Mouse (Mus musculus): ENCODE data around the gene Ppm1n.
A peak's percentile ranks its signal among the peaks of the same experiment; 100 is the strongest.

Ppm1n gene

DNA sequence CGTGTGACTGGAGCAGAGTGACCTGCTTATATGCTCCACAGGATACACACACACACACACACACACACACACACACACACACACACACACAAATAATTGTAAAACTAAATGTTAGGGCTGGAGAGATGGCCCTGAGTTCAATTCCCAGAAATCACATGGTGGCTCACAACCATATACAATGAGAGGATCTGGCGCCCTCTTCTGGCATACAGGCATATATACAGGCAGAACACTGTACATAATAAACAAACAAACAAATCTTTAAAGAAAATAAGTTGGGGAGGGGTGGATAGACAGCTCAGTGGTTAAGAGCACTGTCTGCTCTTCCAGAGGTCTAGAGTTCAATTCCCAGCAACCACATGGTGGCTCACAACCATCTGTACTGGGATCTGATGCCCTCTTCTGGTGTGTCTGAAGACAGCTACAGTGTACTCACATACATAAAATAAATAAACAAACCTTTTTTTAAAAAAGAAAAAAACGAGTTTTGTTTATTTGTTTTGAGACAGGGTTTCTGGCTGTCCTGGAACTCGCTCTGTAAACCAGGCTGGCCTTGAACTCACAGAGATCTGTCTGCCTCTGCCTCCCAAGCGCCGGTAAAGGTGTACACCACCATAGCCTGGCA, 1.9 kb upstream of the Ppm1n start:
- peak; percentile 57 for DNase-seq

DNA sequence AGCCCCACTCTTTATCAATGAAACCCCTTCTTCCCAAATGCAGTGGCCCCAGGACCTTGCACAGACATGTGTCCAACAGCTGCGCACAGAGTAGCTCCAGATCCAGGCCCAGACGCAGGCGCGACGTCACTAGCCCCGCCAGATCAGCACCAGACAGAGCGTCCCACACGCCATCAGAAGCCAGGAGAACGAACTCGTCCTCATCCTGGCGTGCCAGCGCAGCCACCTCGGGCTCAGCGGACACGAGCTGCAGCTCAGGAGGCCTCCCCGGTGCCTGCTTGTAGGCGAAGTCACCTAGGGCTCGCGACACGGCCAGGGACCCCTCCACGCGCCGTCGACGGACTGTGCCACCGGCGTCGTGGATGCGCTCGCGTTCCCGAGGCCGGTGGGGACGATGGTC, 812 bp downstream of the Ppm1n start:
- no peak for DNase-seq

DNA sequence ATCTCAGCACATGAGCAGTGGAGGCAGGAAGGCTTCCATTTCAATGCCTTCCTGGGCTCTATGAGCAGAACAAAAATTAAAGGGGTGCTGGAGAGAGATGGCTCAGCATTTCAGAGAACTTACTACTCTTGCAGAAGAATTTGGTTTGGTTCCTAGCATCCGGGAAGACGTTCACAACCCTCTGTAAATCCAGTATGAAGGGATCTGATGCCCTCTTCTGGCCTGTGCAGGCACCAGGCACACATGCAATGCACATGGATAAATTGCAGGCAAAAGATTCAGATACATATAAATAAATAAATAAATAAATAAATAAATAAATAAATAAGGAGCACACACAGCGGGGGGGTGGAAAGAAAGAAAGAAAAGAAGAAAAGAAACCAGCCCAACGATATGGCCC, 3.6 kb downstream of the Ppm1n start:
- DNase-seq = no peak

DNA sequence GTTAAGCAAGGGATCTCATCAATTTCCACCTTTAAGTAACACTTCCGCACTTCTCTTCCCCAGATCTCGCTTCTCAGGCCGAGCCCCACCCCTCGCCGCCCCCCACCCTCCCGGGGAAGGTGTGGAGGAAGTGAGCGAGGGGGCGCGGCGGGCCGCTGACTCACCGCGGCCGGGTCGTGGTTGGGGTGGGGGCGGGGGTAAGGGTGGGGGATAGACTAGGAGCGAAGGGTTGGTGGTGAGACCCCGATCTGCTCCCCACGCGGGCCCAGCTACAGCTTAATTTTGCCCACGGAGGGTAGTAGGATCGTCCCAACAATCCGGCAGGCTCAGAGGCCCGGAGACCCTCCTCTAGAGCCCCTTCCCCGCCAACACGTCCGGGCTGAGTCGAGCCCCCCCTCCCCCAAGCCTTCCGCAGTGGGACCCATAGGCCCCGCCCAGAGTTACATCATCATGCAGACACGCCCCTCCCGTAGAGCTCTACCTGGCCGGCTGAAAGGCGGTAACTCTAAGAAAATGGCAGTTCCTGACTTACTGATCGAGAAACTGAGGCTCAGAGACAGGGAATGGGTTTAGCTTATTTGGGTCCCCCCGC, 7.6 kb downstream of the Ppm1n start:
- DNase-seq = peak; percentile 89

DNA sequence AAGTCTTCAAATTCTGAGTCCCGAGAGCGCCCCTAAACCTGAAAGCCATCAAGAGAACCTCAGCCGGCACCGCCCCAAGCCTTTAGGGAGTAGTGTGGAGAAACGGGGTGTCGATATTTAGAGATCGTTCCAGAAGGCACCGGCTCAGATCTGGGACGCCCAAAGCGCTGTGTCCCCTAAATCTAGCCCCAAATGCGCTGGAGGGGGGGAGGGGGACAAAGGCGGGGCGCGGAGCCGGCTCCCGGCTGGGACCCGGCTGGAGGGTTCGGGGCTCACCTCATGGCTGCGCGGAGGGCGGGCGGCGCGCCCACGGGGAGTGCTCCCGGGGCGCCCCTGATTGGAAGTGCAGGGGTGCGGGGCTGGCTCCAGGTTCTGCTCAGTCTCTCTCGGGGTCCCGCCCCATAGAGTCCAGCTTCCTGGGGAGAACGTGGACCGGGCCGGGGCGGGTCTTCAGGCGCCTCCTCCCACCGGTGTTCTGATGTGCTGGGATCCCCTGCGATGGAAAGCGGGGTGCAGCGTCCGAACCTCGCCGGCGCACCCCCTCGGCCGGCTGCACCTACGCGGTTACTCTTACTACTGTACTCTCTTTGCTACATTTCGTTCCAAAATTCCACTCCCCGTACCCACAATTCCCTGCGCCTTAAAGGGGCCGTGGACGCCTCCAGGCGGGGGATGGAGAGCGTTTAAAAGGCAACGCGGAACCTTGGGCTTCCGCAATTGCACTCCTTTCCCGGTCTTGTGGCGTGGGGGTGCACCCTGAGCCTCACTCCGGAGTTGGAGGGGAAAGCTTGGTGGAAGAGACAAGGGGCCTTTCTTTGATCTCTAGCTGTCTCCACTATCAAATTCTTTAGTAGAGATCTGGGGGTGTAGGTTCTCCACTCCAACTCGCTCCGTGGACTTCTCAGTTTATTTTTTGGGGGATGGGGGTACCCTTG, 8.4 kb downstream of the Ppm1n start, which contains the start of gene Vasp:
Gene Vasp, minus strand, starts transcription at position 580 of the 935 bp plus-strand sequence.
- peak; percentile 91 for DNase-seq

DNA sequence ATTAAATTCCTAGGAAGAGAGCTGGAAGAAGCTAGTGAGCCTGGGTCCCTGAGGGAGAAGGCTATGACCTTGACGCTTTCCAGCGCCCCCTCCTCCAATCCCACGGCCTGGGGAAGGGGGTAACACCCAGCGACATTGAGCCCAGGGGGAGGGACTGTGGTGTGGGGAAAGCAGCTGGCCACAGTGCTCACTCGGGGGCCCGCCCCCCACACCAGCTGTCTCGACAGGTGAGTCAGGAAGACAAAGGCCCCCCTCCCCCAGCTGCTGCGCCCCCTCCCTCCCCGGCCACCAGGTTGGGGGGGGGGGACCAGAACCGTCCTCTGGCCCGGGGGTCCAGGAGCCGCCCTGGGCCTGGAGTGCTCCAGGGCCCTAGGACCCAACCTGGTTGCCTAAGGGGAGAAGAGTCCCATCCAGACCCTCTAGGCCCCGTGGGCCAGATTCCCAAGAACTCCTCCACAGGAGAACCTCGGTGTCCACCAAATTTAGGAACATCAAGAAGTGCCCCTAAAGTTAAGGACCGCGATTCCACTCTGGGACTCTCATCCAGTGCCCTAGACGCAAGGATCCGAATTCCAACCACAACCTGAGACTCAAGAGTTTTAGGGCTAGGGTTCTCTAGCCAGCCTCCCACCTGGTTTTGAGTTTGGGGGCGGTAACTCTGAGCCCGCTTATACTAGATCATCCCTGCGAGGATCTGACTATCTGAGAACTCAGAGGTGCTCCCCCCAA, 9.2 kb downstream of the Ppm1n start:
- peak; percentile 39 for DNase-seq

DNA sequence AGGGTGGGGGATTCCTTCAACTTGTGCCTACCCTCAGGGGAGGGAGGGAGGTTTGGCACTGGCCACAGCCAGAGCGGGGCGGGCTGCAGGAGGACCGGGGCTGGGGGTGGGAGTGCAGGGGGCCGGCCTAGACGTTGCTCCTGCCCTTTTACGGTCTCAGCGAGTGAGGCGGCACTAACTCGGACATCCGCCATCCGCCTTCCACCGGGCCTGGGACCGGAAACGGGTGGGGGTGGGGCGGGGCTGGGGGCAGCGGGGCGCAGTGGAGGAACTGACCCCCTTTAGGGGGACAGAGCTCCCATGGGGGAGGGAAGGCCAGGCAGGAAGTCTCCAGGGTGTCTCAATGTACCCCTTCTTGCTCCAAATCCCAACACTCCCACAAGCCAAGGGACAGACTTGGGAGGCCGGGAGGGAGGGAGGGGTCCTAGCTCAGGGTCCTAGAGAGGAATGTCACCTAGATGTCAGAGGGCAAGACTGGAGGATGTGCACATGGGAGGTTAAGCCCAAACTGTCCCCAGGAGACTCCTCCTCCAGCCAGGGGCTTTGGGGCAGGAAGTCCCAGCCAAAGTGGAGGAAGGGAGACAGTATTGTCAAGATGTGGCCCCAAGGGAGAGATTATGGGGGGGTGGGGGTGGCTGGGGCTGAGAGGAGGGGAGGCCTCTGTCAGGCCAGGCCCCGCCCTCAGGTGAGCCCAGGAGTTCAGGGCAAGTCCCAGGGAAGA, 10.0 kb downstream of the Ppm1n start:
- peak; percentile 90 for DNase-seq

DNA sequence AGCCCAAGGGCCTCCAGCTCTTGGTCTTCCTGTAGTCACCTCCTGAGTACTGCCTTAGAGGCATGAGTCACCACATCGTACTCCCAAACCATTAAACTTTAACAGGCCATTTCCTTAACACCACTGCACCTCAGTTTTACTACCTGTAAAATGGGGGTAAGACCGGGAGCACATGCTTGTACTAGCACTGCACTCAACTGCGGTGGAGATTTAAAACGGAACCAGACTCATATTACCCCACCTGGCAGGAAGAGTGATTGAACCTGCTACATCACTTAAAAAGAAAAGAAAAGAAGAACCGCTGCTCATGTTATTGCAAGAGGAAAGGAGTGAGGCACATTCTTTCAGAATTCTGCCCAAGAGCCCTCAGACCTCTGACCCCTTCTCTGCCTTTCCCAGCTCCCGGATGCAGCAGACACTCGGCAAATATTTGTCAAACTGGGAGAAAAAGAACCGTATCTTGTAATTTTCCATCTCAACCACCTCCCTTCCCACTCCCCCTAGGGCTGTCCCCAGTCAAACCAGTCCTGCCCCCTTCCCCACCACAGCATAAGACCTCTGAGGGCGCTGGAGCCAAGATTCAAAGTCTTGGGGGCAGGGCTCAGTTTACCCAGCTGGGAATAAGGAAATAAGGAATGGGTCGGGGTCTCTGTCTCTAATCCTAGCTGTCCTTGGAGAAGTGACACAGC, 10.7 kb downstream of the Ppm1n start:
- peak; percentile 67 for DNase-seq

DNA sequence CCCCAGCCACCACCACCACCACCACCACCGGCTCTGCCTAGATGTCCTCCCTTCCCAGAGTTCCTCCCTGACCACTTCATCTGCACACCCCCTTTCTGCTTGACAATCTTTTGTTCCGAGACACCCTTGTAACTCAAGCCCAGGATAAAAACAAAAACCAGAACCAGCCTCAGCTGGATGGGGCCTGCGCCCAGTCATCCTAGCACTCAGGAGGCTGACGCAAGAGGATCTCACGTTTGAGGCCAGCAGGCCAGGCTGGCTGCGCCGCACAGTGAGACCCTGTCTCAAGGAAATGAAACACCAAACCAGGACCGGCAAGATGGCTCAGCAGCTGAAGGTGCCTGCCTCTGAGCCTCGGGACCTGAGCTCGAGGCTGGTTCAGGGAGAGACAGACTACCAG, 12.8 kb downstream of the Ppm1n start:
- DNase-seq = no peak

DNA sequence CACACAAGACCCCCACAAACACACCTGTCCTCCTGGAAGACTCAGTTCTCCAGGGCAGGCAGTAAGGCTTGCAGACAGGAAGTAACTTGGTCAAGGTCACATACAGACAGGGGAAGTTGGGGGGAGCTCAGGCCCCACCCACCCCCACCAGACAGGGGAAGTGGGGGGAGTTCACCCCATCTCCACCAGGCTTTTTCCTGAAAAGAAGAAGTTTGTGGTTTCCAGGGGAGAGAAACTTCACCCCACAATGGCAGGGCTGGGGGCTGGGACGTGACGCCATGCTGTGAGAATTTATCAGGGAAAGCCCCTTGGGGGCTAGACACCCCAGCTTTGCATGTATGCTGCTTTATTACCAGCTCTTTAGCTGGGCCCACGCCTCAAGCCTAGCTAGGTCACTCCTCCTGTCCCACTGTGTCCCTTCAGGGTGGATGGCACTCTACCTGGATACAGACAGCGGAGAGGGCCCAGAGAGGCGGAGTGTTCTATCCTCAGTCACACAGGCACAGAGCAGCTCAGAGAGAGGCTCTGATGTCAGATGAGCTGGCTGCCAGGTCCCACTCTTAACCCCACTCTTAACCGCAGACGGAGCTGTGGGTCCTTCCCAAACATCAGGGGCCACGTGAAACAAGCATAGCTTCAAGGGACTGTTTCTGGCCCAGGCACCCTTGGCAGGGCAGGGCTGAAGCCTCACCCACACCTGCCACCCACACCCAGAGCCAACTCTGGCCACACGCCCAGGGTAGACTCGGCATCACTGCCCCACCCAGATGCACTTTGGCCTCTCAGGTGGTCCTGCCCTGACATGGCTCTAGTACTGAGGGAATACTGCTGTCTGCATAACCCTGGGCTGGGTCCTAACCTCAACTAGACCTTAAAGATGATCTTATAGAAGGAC, 13.7 kb downstream of the Ppm1n start:
- peak; percentile 55 for DNase-seq

DNA sequence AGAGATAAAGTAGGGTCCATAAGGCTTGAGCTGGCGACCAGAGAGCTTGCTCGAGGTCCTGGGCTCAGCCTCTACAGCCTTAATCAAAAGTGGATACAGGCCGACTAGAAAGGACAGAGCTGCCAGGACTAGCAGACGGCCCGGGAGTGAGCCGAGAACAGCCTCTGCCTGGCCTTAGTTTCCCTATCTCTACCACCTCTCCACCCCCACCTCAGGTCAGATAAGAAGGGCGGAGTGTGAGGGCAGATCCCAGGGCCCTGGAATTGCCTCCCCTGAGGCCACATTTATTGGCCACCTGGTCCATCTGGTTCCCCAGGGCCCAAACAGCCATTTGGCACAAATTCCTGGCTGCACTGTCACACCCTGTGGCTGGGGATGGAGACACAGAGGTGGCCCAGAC, 14.7 kb downstream of the Ppm1n start:
- DNase-seq = no peak

DNA sequence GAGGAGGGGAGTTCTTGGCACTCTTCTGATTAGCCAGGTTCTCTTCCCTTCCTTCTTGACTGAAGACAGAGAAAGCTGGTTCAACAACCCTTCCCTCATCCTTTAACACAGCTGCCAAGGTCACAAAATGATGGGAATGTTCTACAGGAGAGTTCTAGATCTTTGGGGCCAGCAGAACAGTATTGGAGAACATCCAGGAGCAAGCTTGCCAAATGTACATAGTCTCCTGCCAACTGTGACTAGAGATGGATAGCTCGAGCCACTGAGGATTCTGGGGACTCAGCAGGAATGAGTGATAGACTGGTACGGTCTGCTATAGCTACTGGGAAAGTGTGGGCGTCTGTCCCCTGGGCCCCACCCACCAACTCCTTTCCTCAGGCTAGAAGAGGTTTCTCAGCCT, 21.5 kb downstream of the Ppm1n start:
- no peak for DNase-seq

DNA sequence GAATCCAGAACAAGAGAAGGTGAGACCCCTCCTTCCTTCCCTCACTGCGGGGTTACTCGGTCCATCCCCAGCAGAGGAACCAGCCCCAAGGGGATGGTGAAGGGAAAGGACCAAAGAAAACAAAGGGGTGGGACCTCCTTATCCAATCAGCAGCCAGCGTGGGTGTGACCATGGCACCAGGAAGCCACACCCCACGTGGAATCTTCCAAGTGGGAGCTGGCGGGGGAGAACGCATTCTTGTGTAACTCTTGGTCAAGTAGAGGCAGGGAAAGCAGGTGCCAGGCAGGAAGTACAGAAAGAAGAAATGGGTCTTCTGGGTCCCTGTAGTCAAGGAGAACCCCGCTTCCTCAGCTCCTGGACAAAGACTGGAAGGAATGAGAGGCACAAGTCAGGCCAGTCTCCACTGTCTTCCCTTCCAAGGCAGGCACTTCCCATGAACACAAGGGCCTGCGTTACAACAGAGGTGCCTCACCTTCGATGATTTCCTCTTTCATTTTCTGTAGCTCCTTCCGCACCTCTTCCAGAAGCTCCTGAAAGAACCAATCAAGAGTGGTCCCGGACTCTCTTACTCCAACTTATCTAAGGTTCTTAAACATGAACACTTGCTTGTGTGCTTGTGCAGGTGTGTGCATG, 22.4 kb downstream of the Ppm1n start:
- DNase-seq = peak; percentile 85

DNA sequence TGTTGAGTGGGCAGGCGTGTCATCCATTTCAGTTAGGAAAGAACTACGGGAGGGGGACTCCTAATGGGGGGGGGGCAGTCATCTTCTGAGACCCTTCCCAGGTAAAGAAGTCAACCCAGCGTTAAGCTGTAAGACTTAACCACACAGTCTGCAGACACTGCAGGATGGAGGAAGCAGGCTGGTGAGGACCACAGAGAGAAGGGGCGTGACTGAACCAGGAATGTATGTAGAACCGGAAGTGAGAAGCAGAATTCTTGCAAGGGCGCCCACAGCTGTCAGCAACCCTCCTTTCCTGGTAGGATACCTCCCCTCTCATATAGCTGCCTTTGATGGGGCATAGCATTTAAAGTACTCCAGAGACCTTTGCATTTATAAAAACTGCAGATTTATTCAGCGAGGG, 23.3 kb downstream of the Ppm1n start:
- no peak for DNase-seq

DNA sequence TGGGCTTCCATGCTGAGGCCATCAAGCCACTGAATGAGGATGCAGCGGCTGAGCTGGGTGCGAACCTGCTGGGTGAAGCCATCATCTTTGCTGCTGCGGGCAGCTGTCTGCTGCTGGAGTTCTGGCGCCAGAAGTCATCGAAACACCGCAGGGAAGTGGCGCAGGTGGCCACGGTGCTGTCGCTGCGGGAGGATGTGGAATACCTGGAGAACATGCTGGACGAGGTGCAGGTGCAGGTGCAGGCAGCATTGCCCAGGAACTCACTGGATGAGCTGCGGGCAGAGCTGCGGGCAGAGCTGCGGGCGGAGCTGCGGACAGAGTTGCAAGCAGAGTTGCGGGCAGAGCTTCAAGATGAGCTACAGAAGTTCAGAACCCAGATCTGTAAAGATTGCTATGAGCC, 24.5 kb downstream of the Ppm1n start:
- no peak for DNase-seq

DNA sequence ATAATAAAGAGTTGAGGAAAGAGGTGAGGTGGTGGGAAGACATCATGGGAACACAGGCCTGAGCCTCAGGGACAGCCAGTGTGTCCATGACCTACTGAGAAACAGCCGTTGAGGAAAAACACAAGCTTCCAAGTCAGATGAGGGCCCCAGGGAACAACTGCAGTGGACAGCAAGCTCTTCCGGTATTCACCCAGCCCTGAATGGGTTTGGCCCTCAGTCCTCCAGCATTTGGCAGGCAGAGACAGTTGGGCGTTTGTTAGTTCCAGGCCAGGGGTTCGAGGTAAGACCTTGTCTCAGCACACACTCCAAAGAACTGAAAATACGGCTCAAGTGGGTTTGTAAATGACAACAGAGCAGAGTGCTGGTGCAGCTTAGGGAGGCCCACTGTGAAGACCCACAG, 26.4 kb downstream of the Ppm1n start:
- no peak for DNase-seq

DNA sequence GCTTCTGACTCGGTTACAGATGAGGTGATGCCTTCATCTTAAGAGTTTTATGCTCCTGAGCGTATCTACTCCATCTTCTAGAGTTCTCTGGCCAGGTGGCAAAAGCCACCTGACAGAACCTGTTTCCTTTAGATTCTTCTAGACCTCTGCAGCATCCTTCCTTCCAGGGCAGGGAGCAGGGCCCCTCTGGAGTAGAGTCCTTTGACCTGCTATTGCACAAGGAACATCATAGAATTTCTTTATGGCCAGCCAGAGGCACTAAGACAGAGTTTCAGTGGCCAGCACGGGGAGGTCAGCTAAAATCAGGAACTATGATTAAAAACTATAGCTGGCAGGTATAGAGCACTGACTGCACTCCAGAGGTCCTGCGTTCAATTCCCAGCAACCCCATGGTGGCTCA, 27.8 kb downstream of the Ppm1n start:
- no peak for DNase-seq

DNA sequence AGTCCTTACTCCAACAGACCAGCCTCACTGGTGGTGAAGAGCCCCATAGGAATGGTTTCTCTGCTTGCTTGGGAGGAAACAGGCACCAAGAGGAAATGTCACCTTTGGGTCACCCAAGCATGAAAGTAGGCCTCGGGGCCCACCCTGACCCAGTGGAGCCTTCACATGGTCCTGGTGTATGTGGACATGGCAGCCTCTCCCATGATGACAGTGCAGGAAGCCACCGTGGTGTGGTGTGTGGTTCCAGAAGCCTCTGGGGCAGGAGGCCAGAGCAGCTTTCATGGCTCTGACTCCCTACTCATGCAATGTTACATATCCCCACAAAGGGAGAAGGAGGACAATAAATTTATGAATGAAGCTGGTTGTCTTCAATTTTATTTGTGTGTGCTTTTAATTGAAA, 32.4 kb downstream of the Ppm1n start:
- no peak for DNase-seq

DNA sequence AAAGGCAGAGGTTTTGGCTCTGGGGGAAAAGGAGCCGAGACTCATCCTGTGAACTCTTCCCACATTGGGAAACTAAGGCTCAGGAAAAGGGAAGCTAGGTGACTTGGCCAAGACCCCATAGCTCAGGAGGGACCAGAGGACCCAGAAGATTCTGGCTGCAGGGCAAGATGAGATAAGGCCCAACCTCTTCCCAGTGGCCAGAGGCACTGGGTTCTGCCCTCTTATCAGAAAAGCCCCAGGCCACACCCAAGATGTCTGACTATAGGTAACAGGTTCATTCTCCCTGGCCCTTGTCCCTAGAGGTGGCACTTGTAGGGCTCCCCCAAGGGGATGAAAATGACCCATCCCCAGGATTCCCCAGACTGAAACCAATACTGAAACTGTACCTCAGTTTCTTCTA, 33.0 kb downstream of the Ppm1n start:
- no peak for DNase-seq

DNA sequence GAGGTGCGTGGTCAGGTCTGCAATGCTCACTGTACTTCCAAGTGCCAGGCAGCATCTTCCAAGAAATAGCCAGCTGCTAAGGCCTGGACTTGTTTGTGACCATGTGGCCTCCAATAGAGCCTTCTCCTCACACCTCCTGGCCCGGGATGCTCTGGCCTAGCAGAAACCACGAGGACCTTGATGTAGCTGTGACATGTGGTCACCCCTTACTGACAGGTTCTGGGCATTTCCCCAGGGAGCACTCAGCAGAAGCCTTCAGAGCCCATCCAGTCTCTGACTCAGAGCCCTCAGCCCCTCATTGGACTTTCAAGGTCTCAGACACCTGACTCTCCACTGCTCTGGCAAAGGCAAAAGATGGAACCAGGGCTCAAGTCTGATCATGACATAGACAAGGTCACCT, 34.8 kb downstream of the Ppm1n start:
- no peak for DNase-seq

Data from kidney, postnatal 14 days (tissue).